Mouse (Mus musculus) ES-Bruce4 (cell line): Measurements from ENCODE around the gene Hdac9.

ENCODE experiments used
- CTCF ChIP-seq: IDR thresholded peaks from one replicate; pipeline ENCODE4 v1.8.1; 2011; ENCODE audit warnings: low read depth, low read length
- POLR2A ChIP-seq: IDR thresholded peaks from one replicate; pipeline ENCODE4 v1.8.1; 2011; ENCODE audit warnings: low read length; ENCODE audit not compliant: insufficient read depth

DNA sequence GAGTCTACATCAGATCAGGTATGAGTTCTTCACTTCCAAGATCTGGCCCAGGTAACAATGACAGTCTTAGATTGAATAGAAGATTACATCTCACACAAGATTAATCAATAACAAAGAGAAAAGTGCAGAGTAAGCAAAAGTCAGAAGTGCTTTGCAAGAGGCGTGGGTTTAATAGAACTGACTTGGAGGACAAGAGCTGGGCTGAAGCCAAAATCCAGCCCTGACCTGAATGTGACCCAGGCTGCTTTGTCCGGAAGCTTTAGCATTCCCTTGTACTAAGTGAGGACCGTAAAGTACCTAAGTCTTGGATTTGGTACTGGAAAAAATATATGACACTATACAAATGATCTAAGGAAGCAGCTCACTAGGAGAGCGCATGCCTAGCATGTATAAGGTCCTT, 121.4 kb downstream of the Hdac9 start:
- TF ChIP-seq POLR2A (no peak), CTCF (no peak)
